Mouse (Mus musculus): Measurements from ENCODE around the gene Irf2bp2. TPM values are rescaled to one million over a fixed set of nuclear protein-coding genes. Genes with fewer than 3 reads are reported as not detected.

Irf2bp2 gene
- total and polyA plus RNA-seq, 2 experiments from 2014 or later = 9.8 to 132 TPM

GRCm38 (mm10) chr8:126634541-126635048 is 40.8 kb upstream of the Irf2bp2 start:
- Histone ChIP-seq H3K27me3 (ENCODE audit: control insufficient read depth, insufficient read depth, low read length) (no peaks in the 10 kb centered on the region), H3K4me3 (ENCODE audit: low read depth, low read length) (no peak overlapping the region), H3K9ac (replicated peaks; ENCODE audit: low read depth, low read length) (no peak overlapping the region), H3K4me2 (ENCODE audit: low read depth, low read length) (no peak overlapping the region), H3K9me3 (replicated peaks; ENCODE audit: control insufficient read depth, low read length) (0 out of 2 replicates have a peak, but pooled peaks cover 3% of the 10 kb centered on the region), H3K27ac (ENCODE audit: low read depth) (0 out of 2 replicates have a peak overlapping the region, but pooled peaks have one; percentile 11), H3K36me3 (replicated peaks; ENCODE audit: control insufficient read depth, insufficient read depth, low read length) (no peaks in the 10 kb centered on the region), H3K4me1 (ENCODE audit: control insufficient read depth, insufficient read depth) (no peaks in the 10 kb centered on the region)
- DNase-seq (ENCODE audit: low spot score) = no peak
- WGBS = 52% methylated on average over 6 of the region's 6 CpGs
- ATAC-seq (ENCODE audit: insufficient read depth, low read depth) = no peak
- TF ChIP-seq CTCF (IDR thresholded peaks at IDR 0.05; ENCODE audit: low read depth) (no peak), EP300 (IDR thresholded peaks at IDR 0.05; ENCODE audit: low read depth) (no peak)

DNA sequence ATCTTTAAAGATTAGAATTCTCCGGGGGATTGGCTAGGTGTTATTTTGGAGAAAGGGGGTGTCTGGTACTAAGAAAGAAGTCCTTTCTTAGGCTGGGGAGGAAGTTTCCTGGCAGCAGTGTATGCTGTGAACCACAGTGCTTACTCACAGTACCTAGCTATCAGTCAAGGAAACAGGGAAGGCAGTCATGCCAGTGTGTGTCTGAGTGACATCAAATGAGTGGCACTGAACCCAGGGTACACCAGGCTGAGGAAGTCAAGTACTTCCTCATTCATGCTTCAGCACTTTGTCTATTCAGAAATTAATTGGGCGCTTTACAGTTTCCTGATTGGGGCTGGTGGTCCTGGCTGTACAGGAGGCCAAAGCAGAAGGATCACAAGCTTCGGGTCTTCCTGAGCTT is 34.8 kb upstream of the Irf2bp2 start:
- no peak for DNase-seq (ENCODE audit: low spot score)
- no peak overlapping the region for H3K9ac ChIP-seq (replicated peaks; ENCODE audit: low read depth, low read length)
- H3K27me3 ChIP-seq (ENCODE audit: control insufficient read depth, insufficient read depth, low read length) = no peaks in the 10 kb centered on the region
- H3K27ac ChIP-seq (ENCODE audit: low read depth) = no peak overlapping the region
- ATAC-seq (ENCODE audit: insufficient read depth, low read depth) = no peak
- H3K4me2 ChIP-seq (ENCODE audit: low read depth, low read length) = no peak overlapping the region
- 0 out of 2 replicates have a peak, but pooled peaks cover 3% of the 10 kb centered on the region for H3K9me3 ChIP-seq (replicated peaks; ENCODE audit: control insufficient read depth, low read length)
- no peak overlapping the region for H3K4me3 ChIP-seq (ENCODE audit: low read depth, low read length)
- no peaks in the 10 kb centered on the region for H3K36me3 ChIP-seq (replicated peaks; ENCODE audit: control insufficient read depth, insufficient read depth, low read length)
- no peaks in the 10 kb centered on the region for H3K4me1 ChIP-seq (ENCODE audit: control insufficient read depth, insufficient read depth)
- WGBS = 87% methylated on average over 3 of the region's 3 CpGs
- TF ChIP-seq EP300 (IDR thresholded peaks at IDR 0.05; ENCODE audit: low read depth) (no peak), CTCF (IDR thresholded peaks at IDR 0.05; ENCODE audit: low read depth) (no peak)

GRCm38 (mm10) chr8:126626415-126626814 is 32.6 kb upstream of the Irf2bp2 start:
- Histone ChIP-seq H3K4me1 (ENCODE audit: control insufficient read depth, insufficient read depth) (no peaks in the 10 kb centered on the region), H3K9ac (replicated peaks; ENCODE audit: low read depth, low read length) (no peak overlapping the region), H3K9me3 (replicated peaks; ENCODE audit: control insufficient read depth, low read length) (0 out of 2 replicates have a peak, but pooled peaks cover 3% of the 10 kb centered on the region), H3K4me2 (ENCODE audit: low read depth, low read length) (no peak overlapping the region), H3K4me3 (ENCODE audit: low read depth, low read length) (no peak overlapping the region), H3K36me3 (replicated peaks; ENCODE audit: control insufficient read depth, insufficient read depth, low read length) (no peaks in the 10 kb centered on the region), H3K27me3 (ENCODE audit: control insufficient read depth, insufficient read depth, low read length) (no peaks in the 10 kb centered on the region), H3K27ac (ENCODE audit: low read depth) (no peak overlapping the region)
- DNase-seq (ENCODE audit: low spot score) (no peak), ATAC-seq (ENCODE audit: insufficient read depth, low read depth) (no peak)
- 78% methylated on average over 11 of the region's 11 CpGs for WGBS
- TF ChIP-seq EP300 (IDR thresholded peaks at IDR 0.05; ENCODE audit: low read depth) = no peak
- TF ChIP-seq CTCF (IDR thresholded peaks at IDR 0.05; ENCODE audit: low read depth) = no peak

- no peak for DNase-seq (ENCODE audit: low spot score)
- H3K4me2 ChIP-seq (ENCODE audit: low read depth, low read length) = no peak overlapping the region
- no peaks in the 10 kb centered on the region for H3K9me3 ChIP-seq (replicated peaks; ENCODE audit: control insufficient read depth, low read length)
- 84% methylated on average over 9 of the region's 9 CpGs for WGBS
- no peaks in the 10 kb centered on the region for H3K27me3 ChIP-seq (ENCODE audit: control insufficient read depth, insufficient read depth, low read length)
- H3K36me3 ChIP-seq (replicated peaks; ENCODE audit: control insufficient read depth, insufficient read depth, low read length) = no peaks in the 10 kb centered on the region
- no peak overlapping the region for H3K4me3 ChIP-seq (ENCODE audit: low read depth, low read length)
- no peak for ATAC-seq (ENCODE audit: insufficient read depth, low read depth)
- H3K27ac ChIP-seq (ENCODE audit: low read depth) = no peak overlapping the region; the same call in 1 of the 2 replicates
- no peaks in the 10 kb centered on the region for H3K4me1 ChIP-seq (ENCODE audit: control insufficient read depth, insufficient read depth)
- no peak for TF ChIP-seq CTCF (IDR thresholded peaks at IDR 0.05; ENCODE audit: low read depth)
- TF ChIP-seq EP300 (IDR thresholded peaks at IDR 0.05; ENCODE audit: low read depth) = no peak
- H3K9ac ChIP-seq (replicated peaks; ENCODE audit: low read depth, low read length) = no peak overlapping the region
Measured at GRCm38 (mm10) chr8:126622111-126622795, 28.5 kb upstream of the Irf2bp2 start.

DNA sequence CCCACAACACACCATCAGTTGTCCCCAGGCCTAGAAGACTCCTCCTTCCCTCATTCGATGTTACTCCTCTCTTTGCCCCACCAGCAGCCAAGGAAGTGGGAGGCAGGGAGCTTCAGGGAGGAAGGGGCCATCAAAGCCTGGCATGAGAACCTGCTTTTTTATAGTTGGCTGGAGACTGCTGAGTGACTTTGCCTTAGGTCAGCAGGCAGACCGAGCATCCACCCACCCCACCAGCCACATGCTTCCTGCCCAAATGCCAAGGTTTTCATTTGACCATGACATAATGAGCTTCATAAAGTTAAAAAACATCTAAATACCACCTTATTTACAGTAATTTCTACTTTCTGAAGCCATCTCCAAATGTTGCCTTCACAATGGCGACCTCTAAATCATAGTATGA is 26.9 kb upstream of the Irf2bp2 start:
- no peak overlapping the region for H3K4me2 ChIP-seq (ENCODE audit: low read depth, low read length)
- ATAC-seq (ENCODE audit: insufficient read depth, low read depth) = no peak
- 66% methylated on average over 3 of the region's 3 CpGs for WGBS

More for the DNA sequence above, 26.9 kb upstream of the Irf2bp2 start:
- H3K27me3 ChIP-seq (ENCODE audit: control insufficient read depth, insufficient read depth, low read length) = no peaks in the 10 kb centered on the region
- H3K4me3 ChIP-seq (ENCODE audit: low read depth, low read length) = no peak overlapping the region
- no peak for DNase-seq (ENCODE audit: low spot score)
- no peak overlapping the region for H3K9ac ChIP-seq (replicated peaks; ENCODE audit: low read depth, low read length)
- no peaks in the 10 kb centered on the region; the same call in 1 of the 2 replicates for H3K4me1 ChIP-seq (ENCODE audit: control insufficient read depth, insufficient read depth)
- TF ChIP-seq EP300 (IDR thresholded peaks at IDR 0.05; ENCODE audit: low read depth) (no peak), CTCF (IDR thresholded peaks at IDR 0.05; ENCODE audit: low read depth) (no peak)
- no peaks in the 10 kb centered on the region for H3K9me3 ChIP-seq (replicated peaks; ENCODE audit: control insufficient read depth, low read length)
- no peak overlapping the region for H3K27ac ChIP-seq (ENCODE audit: low read depth)
- no peaks in the 10 kb centered on the region for H3K36me3 ChIP-seq (replicated peaks; ENCODE audit: control insufficient read depth, insufficient read depth, low read length)

Data from heart, postnatal 0 days (tissue).